Mouse (Mus musculus) spleen, adult 2 months (tissue): ENCODE measurements at regions not wholly inside any gene's neighbourhood (a gene's known extent, or its start where the extent isn't known, plus 50 kb on each side); places are given as distances from the start of the nearest gene placed in this dataset.
"Not testable (repeated sequence)": the region's sequence is repeated elsewhere in the genome, so short reads cannot be mapped to it uniquely, and the experiment has no call there.

Experiments
- CTCF ChIP-seq: fragments of 200-500 bp; IDR thresholded peaks from 2 replicates; pipeline ENCODE4 v1.5.1; 2011; ENCODE audit warnings: mild to moderate bottlenecking, inconsistent platforms; ENCODE audit not compliant: insufficient read depth, insufficient read length, insufficient replicate concordance; ENCODE audit errors: extremely low read depth
- POLR2A ChIP-seq: fragments of 200-500 bp; IDR thresholded peaks from 2 replicates; pipeline ENCODE4 v1.6.1; 2011; ENCODE audit warnings: low read depth, low read length, inconsistent platforms

DNA sequence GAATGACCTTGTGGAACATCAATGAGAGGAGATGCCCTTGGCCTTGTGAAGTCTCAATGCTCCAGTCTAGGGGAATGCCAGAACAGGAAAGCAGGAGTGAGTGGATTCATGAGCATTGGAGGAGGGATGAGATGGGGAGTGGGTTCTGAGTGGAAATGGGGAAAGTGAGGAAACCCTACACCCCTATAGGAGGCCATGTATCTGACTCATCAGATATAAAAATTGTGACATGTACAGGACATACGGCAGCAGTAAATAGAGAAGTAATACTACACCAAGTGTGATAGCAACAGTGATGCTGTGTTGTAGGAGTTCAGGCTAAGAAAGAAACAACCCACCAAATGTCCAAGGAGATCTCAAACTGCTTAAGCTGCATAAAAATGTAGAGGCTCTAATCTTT is 285.8 kb upstream of the Zfp386 start:
- TF ChIP-seq CTCF, POLR2A: not testable (repeated sequence)
